Mouse (Mus musculus): Measurements from ENCODE around the gene Chst1. TPM values are rescaled to one million over a fixed set of nuclear protein-coding genes. Genes with fewer than 3 reads are reported as not detected.

The Chst1 gene
- total RNA-seq, 1 experiment from 2014 or later = 0.20 TPM

DNA sequence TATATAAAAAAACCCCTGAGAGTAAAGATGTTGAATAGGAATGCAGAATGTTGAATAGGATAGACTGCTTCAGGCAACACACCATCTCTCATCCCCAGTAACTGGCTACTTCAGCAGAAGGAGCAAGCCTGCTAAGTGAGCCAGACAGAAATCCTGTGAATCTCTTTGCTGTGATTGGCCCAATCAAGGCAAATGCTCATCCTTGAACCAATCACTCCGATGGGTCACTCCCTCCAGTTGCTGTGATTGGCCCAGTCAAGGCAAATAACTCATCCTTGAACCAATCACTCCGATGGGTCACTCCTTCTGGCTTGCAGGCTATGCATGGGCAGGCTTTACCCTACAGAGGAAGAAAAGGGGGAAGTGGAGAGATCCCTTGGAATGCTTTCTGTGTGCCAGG is 57.7 kb downstream of the Chst1 start:
- ATAC-seq (replicated peaks in 1 of 2; ENCODE audit: insufficient read depth in 1 of 2, low FRiP score in 2 of 2, low TSS enrichment in 1 of 2, low read depth in 1 of 2, poor library complexity in 2 of 2, severe bottlenecking in 2 of 2) = no peak

DNA sequence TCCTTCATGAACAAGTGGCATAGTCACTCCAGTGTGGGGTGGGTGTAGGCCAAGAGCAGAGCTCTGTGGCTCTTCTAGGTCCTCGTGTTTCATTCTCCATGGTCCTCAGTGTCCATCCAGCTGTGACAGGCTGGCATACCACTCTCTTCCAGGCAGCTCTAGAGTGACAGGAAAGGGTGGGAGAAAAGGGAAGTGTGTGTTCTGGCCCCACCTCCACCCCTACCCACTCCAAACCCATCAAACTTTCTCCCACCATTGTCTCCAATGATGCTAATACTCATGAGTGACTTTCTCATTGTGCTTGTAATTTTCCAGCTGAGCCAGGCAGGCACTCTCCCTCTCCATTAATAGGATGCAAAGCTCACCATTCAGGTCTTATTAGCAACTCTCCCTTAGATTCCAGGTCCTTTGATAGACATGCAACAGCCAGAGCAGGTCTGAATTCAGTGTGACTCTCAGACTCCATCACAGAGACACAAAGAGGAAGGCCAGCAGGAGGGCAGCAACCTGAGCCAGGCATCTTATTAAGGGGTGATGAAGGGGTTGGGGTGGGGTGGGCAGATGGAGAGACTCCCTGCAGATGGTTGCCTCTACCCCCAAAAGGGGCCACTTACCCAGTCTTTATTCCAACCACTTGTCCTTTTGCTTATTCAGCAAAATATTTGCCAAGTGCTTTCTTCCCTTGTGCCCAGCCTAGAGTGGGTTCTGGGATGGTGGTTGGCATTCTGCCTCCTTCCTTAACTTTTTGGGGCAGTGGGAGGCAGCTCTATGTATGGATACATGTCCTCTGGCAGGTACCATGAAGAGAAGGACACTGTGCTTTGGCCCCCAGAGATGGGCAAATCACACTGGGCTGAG is 59.0 kb downstream of the Chst1 start:
- no peak for ATAC-seq (replicated peaks in 1 of 2; ENCODE audit: insufficient read depth in 1 of 2, low FRiP score in 2 of 2, low TSS enrichment in 1 of 2, low read depth in 1 of 2, poor library complexity in 2 of 2, severe bottlenecking in 2 of 2)

DNA sequence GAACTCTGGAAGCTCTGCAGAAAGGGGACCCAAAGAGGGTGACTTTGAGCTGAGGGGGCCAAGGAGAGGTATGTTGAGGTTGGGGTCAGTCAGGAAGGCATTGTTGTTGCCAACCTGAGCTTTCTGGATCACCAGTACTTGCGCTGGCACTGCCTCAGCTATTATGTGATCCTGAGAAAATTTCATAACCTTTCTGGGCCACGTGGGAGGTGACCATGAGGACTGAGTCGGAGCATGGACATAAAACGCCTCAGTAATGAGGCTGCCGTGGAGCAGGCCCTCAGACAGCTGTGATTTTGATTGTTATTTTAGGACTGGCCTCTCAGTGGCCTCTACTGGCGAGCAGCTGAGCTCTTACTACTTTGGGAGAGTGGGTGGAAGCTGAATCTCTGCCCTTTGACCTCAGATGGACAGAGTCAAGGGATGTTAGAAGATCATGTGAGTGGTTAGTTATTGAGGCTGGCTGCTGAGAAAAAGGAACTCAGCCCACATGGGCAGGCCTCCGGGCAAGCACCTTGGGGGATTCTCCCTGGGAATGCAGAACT is 60.1 kb downstream of the Chst1 start:
- no peak for ATAC-seq (replicated peaks in 1 of 2; ENCODE audit: insufficient read depth in 1 of 2, low FRiP score in 2 of 2, low TSS enrichment in 1 of 2, low read depth in 1 of 2, poor library complexity in 2 of 2, severe bottlenecking in 2 of 2)

GRCm38 (mm10) chr2:92662534-92663068 is 63.1 kb downstream of the Chst1 start:
- no peak for ATAC-seq (replicated peaks in 1 of 2; ENCODE audit: insufficient read depth in 1 of 2, low FRiP score in 2 of 2, low TSS enrichment in 1 of 2, low read depth in 1 of 2, poor library complexity in 2 of 2, severe bottlenecking in 2 of 2)

Other genes starting within 250 kb of the Chst1 start
- gene Pex16, start 225.0 kb upstream of the Chst1 start, total RNA-seq (2017) = 16.1 and 23.6 TPM in 2 replicates
- gene Large2, start 224.8 kb upstream of the Chst1 start, total RNA-seq (2017) = 2.1 and 2.2 TPM in 2 replicates
- 1.6 and 8.8 TPM in 2 replicates for gene 1700029I15Rik, start 217.2 kb upstream of the Chst1 start, total RNA-seq (2017)
- gene Mapk8ip1, start 198.4 kb upstream of the Chst1 start, total RNA-seq (2017) = 0.05 and 0.25 TPM in 2 replicates
- gene Cry2, start 165.7 kb upstream of the Chst1 start, total RNA-seq (2017) = 8.2 and 9.3 TPM in 2 replicates
- gene Slc35c1, start 139.2 kb upstream of the Chst1 start, total RNA-seq (2017) = 14.7 and 16.3 TPM in 2 replicates

Data from hematopoietic stem cell, adult 5-6 weeks (primary cell).